In the genomic region with DNA sequence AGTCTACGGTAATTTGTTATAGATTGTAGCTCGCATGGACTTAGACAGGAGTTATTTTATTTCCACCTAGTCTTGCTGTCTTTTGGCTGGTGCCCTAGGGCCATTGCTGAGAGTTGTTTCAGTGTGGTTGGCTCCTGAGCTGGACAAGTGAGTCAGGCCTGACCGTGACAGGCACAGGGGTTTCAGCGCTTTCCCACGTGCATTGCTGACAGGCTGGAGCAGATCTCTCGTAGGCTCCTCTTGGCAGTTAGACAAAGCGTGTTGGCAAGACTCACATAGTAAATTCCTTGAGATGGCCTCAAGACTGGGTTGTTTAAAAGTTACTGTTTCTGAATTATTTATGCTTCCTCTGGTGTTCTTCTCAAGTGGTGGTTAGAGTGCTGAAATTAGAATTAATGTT, we compare ENCODE assay signal across 8 mouse cellular contexts.
A peak's percentile ranks its signal among the peaks of the same experiment; 100 is the strongest.
DNase-seq lines count a peak whose midpoint lies in the region; ATAC-seq and TF ChIP-seq lines count a peak whose summit lies in the region.

No protein-coding gene starts in this region.

- H3K36me3 ChIP-seq in midbrain, postnatal 0 days (ENCODE audit: insufficient read depth, low read length): no peaks in the 10 kb centered on the region
- 0 out of 2 replicates have a peak, but pooled peaks cover 4% of the 10 kb centered on the region for H3K36me3 ChIP-seq in midbrain, embryonic 10.5 days

- H3K27me3 ChIP-seq in midbrain, postnatal 0 days (ENCODE audit: insufficient read depth, low read length): no peaks in the 10 kb centered on the region
- no peaks in the 10 kb centered on the region for H3K27me3 ChIP-seq in midbrain, embryonic 10.5 days (ENCODE audit: low read depth, poor library complexity, severe bottlenecking)

- H3K4me1 ChIP-seq in midbrain, postnatal 0 days (ENCODE audit: insufficient read depth, low read length): no peaks in the 10 kb centered on the region
- H3K4me1 ChIP-seq in midbrain, embryonic 10.5 days: peaks cover 8% of the 10 kb centered on the region

- no peak overlapping the region for H3K27ac ChIP-seq in midbrain, postnatal 0 days (ENCODE audit: low read depth, low read length)
- H3K27ac ChIP-seq in midbrain, embryonic 10.5 days (replicated peaks): no peak overlapping the region

- intact Hi-C loops in heart, postnatal 14 days (cut with DNase I): no loop called here
- intact Hi-C loops in left cerebral cortex, postnatal 4 days (cut with DNase I): no loop called here

- H3K4me2 ChIP-seq in midbrain, postnatal 0 days (ENCODE audit: low read depth, low read length, poor library complexity, severe bottlenecking): no peak overlapping the region

- DNase-seq in midbrain, postnatal 0 days (ENCODE audit: low spot score): peak; percentile 66
- DNase-seq in midbrain, embryonic 10.5 days (ENCODE audit: low spot score): no peak
- peak; percentile 60 for DNase-seq in cerebellum, adult 11-12 months
- DNase-seq in heart, postnatal 14 days: peak; percentile 23 to 52
- peak; percentile 51 for DNase-seq in left cerebral cortex, postnatal 4 days
- peak; percentile 40 to 71 for DNase-seq in urinary bladder, postnatal 36 days (ENCODE audit: low spot score in 2 of 2)
- DNase-seq in thymus, adult 18-20 months: no peak
- no peak for DNase-seq in gastrocnemius, postnatal 4 days (ENCODE audit: low spot score in 2 of 2)

- no peaks in the 10 kb centered on the region for H3K9me3 ChIP-seq in midbrain, postnatal 0 days (ENCODE audit: low read length)
- H3K9me3 ChIP-seq in midbrain, embryonic 10.5 days (replicated peaks): no peaks in the 10 kb centered on the region

- no peak overlapping the region for H3K9ac ChIP-seq in midbrain, postnatal 0 days (replicated peaks; ENCODE audit: low read length, poor library complexity, severe bottlenecking)

- no peak for ATAC-seq in midbrain, postnatal 0 days (ENCODE audit: low FRiP score)

- WGBS in midbrain, postnatal 0 days: 62% methylated on average over 7 of the region's 7 CpGs
- WGBS in midbrain, embryonic 10.5 days: 89% methylated on average over 7 of the region's 7 CpGs

- no peak overlapping the region for H3K4me3 ChIP-seq in midbrain, postnatal 0 days (ENCODE audit: low read depth, low read length)
- no peak overlapping the region for H3K4me3 ChIP-seq in midbrain, embryonic 10.5 days

- TF ChIP-seq CTCF in midbrain, postnatal 0 days (IDR thresholded peaks at IDR 0.05): no peak

Comparison
In these comparisons a context has a peak if more than half of its experiments do, and no peak if none do; other contexts are left out.
1. DNase-seq: peak in midbrain, postnatal 0 days (single experiment), cerebellum, adult 11-12 months (single experiment), heart, postnatal 14 days (2 of 2), left cerebral cortex, postnatal 4 days (single experiment) and urinary bladder, postnatal 36 days (2 of 2); none in midbrain, embryonic 10.5 days (single experiment), thymus, adult 18-20 months (0 of 2) and gastrocnemius, postnatal 4 days (0 of 2).